27 mouse cellular contexts compared by ENCODE assay signal in genomic region chr10:57722363-57722762, GRCm38 (mm10).
DNase-seq lines count a peak whose midpoint lies in the region; ATAC-seq and TF ChIP-seq lines count a peak whose summit lies in the region.
"Had no signal": no experiment of that assay in that cellular context is flagged by ENCODE, and none has a peak within 500 bp of the region (broad histone marks: within the 10 kb centered on the region; RNA-seq: fewer than 3 reads in every experiment).

No protein-coding gene starts in this region.

- peak; percentile 45 for ATAC-seq in common myeloid progenitor, adult 5-6 weeks (replicated peaks; ENCODE audit: low read depth, poor library complexity, severe bottlenecking)
- no peak for ATAC-seq in activated CD4-positive, CD25-positive, alpha-beta regulatory T cell, adult 4 months
- ATAC-seq: CD4-positive, CD25-positive, alpha-beta regulatory T cell, adult 4 months; forebrain, embryonic 13.5 days; forebrain, embryonic 16.5 days; hindbrain, embryonic 16.5 days; intestine, embryonic 15.5 days; Patski had no signal

- no peaks in the 10 kb centered on the region for H3K4me1 ChIP-seq in MEL (ENCODE audit: control insufficient read depth in 1 of 2, insufficient read depth in 2 of 2, low read length in 2 of 2)
- H3K4me1 ChIP-seq: embryonic facial prominence, embryonic 10.5 days; embryonic facial prominence, embryonic 13.5 days; forebrain, embryonic 13.5 days; hindbrain, embryonic 10.5 days; hindbrain, embryonic 13.5 days; intestine, embryonic 15.5 days had no signal

- H3K4me3 ChIP-seq in MEL (ENCODE audit: control insufficient read depth in 1 of 2, insufficient read depth in 1 of 2, low read depth in 2 of 2, low read length in 2 of 2), result no peak overlapping the region
- no peak overlapping the region for H3K4me3 ChIP-seq in macrophage (ENCODE audit: inconsistent target)
- H3K4me3 ChIP-seq: embryonic facial prominence, embryonic 10.5 days; embryonic facial prominence, embryonic 13.5 days; erythroblast, embryonic 14.5 days; forebrain, embryonic 13.5 days; hindbrain, embryonic 10.5 days; hindbrain, embryonic 13.5 days; intestine, embryonic 15.5 days had no signal

- WGBS in macrophage (ENCODE audit: missing documents), result 27% methylated on average over 3 of the region's 3 CpGs

- no peaks in the 10 kb centered on the region for H3K9me3 ChIP-seq in MEL (replicated peaks; ENCODE audit: insufficient read depth, low read length)
- H3K9me3 ChIP-seq: embryonic facial prominence, embryonic 10.5 days; embryonic facial prominence, embryonic 13.5 days; forebrain, embryonic 13.5 days; hindbrain, embryonic 10.5 days; hindbrain, embryonic 13.5 days; intestine, embryonic 15.5 days had no signal

- intact Hi-C loops in left cerebral cortex, postnatal 14 days (cut with DNase I), result no loop called here

- TF ChIP-seq POLR2A in MEL (IDR thresholded peaks at IDR 0.05; ENCODE audit: control insufficient read depth in 1 of 2, insufficient read depth in 1 of 2, low read depth in 1 of 2, low read length in 2 of 2, poor library complexity in 1 of 2), result no peak

- TF ChIP-seq RAD21 in MEL (IDR thresholded peaks at IDR 0.05; ENCODE audit: low read depth, low read length), result no peak

- DNase-seq in MEL (ENCODE audit: low read depth, low spot score), result peak; percentile 12
- DNase-seq in right cerebral cortex, adult 2 months (ENCODE audit: low spot score in 2 of 2), result no peak
- no peak for DNase-seq in left cerebral cortex, postnatal 14 days (ENCODE audit: low spot score in 2 of 2)
- no peak for DNase-seq in cerebellum, postnatal 4 days (ENCODE audit: low spot score in 2 of 2)
- DNase-seq: adrenal gland, adult 8-10 months; adrenal gland, postnatal 25 days; cerebellum, adult 18-20 months; cerebellum, adult 9-10 months; cerebellum, postnatal 14 days; embryo, embryonic 11 days; gastrocnemius, postnatal 10 days; gastrocnemius, postnatal 36 days; heart, adult 11 months had no signal

- no peaks in the 10 kb centered on the region for H3K36me3 ChIP-seq in MEL (ENCODE audit: control insufficient read depth in 1 of 2, insufficient read depth in 2 of 2, low read length in 2 of 2)
- no peaks in the 10 kb centered on the region for H3K36me3 ChIP-seq in macrophage (ENCODE audit: inconsistent target)
- H3K36me3 ChIP-seq: embryonic facial prominence, embryonic 10.5 days; embryonic facial prominence, embryonic 13.5 days; hindbrain, embryonic 10.5 days; hindbrain, embryonic 13.5 days; intestine, embryonic 15.5 days had no signal

- no peaks in the 10 kb centered on the region for H3K79me2 ChIP-seq in MEL (ENCODE audit: control insufficient read depth, insufficient read depth, low read length, poor library complexity)
- no peaks in the 10 kb centered on the region for H3K79me2 ChIP-seq in macrophage (ENCODE audit: inconsistent target)

- no peak overlapping the region for H3K27ac ChIP-seq in MEL (ENCODE audit: control insufficient read depth, low read depth, low read length)
- peak overlapping the region; percentile 87 for H3K27ac ChIP-seq in macrophage
- H3K27ac ChIP-seq: embryonic facial prominence, embryonic 10.5 days; embryonic facial prominence, embryonic 13.5 days; forebrain, embryonic 13.5 days; hindbrain, embryonic 10.5 days; hindbrain, embryonic 13.5 days; intestine, embryonic 15.5 days had no signal

- no peak for TF ChIP-seq CTCF in MEL (IDR thresholded peaks at IDR 0.05 in 2 of 3, conservative IDR thresholded peaks at IDR 0.05 in 1 of 3; ENCODE audit: control insufficient read depth in 1 of 3, insufficient read depth in 1 of 3, low read depth in 2 of 3, low read length in 3 of 3, poor library complexity in 1 of 3, severe bottlenecking in 1 of 3)

- TF ChIP-seq EP300 in MEL (IDR thresholded peaks at IDR 0.05; ENCODE audit: low read depth in 1 of 2, low read length in 2 of 2), result no peak

- H3K9ac ChIP-seq in MEL (ENCODE audit: control insufficient read depth, low read depth, low read length, poor library complexity, severe bottlenecking), result no peak overlapping the region
- H3K9ac ChIP-seq: embryonic facial prominence, embryonic 13.5 days; forebrain, embryonic 13.5 days; hindbrain, embryonic 13.5 days; intestine, embryonic 15.5 days had no signal

- 0 out of 4 replicates have a peak, but pooled peaks cover 0 to 1% of the 10 kb centered on the region in 2 experiments for H3K27me3 ChIP-seq in MEL (ENCODE audit: control insufficient read depth in 1 of 2, insufficient read depth in 2 of 2, low read length in 2 of 2)
- H3K27me3 ChIP-seq: embryonic facial prominence, embryonic 13.5 days; forebrain, embryonic 13.5 days; hindbrain, embryonic 13.5 days; intestine, embryonic 15.5 days; Patski had no signal

TF ChIP-seq in MEL, 35 proteins besides CTCF, POLR2A, EP300 and RAD21:
- TF ChIP-seq ZNF384 (IDR thresholded peaks at IDR 0.05; ENCODE audit: low read depth, low read length), result no peak
- no peak for TF ChIP-seq ELF1 (IDR thresholded peaks at IDR 0.05; ENCODE audit: low read depth, low read length)
- no peak for TF ChIP-seq NRF1 (IDR thresholded peaks at IDR 0.05; ENCODE audit: insufficient read depth, low read depth, low read length, poor library complexity, severe bottlenecking)
- no peak for TF ChIP-seq TBP (IDR thresholded peaks at IDR 0.05; ENCODE audit: low read depth, low read length)
- no peak for TF ChIP-seq USF1 (IDR thresholded peaks at IDR 0.05; ENCODE audit: low read depth, low read length)
- TF ChIP-seq ETS1 (IDR thresholded peaks at IDR 0.05; ENCODE audit: low read depth, low read length), result no peak
- TF ChIP-seq MAFK (IDR thresholded peaks at IDR 0.05; ENCODE audit: borderline replicate concordance, low read depth, low read length), result no peak
- TF ChIP-seq POLR2AphosphoS5 (IDR thresholded peaks at IDR 0.05; ENCODE audit: borderline replicate concordance, low read depth, low read length), result no peak
- TF ChIP-seq TCF12 (IDR thresholded peaks at IDR 0.05; ENCODE audit: low read depth, low read length), result no peak
- no peak for TF ChIP-seq MAZ (IDR thresholded peaks at IDR 0.05; ENCODE audit: low read depth, low read length)
